Mouse (Mus musculus): Measurements from ENCODE around the gene Men1.

DNA sequence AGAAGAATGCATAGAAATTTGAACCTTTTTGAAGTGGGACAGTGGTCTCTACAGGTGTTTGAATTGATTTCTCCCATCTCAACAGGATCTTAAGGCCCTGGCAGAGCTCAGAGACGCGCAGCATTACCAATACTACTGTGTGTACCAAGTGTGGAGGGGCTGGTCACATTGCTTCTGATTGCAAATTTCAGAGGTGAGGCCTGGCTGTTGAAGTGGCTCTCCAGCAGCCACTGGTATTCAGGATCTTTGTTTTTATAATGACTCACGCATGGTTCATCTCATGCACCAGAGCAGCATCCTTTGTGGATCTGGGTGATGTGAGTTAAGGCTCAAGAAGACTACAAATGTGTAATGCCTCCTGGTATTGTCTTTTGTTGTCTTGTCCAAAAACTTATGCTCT, 37.7 kb downstream of the Men1 start:
- TF ChIP-seq CTCF (conservative IDR thresholded peaks at IDR 0.05; ENCODE audit: low read length), result no peak
- no peak for TF ChIP-seq NANOG (IDR thresholded peaks at IDR 0.05; ENCODE audit: borderline replicate concordance, low read length)
- TF ChIP-seq POU5F1 (IDR thresholded peaks at IDR 0.05; ENCODE audit: borderline replicate concordance, low read length), result no peak

All from E14TG2a.4 (cell line).